Mouse (Mus musculus): ENCODE measurements around the gene Ctnnd1. TPM values are rescaled to one million over a fixed set of nuclear protein-coding genes. Genes with fewer than 3 reads are reported as not detected.
A peak's percentile ranks its signal among the peaks of the same experiment; 100 is the strongest.

The Ctnnd1 gene
- polyA plus RNA-seq (2015; fragmentation: Nextera tagmentation; extraction: Ambion mirVana), result 38.2 and 42.9 TPM in 2 replicates

DNA sequence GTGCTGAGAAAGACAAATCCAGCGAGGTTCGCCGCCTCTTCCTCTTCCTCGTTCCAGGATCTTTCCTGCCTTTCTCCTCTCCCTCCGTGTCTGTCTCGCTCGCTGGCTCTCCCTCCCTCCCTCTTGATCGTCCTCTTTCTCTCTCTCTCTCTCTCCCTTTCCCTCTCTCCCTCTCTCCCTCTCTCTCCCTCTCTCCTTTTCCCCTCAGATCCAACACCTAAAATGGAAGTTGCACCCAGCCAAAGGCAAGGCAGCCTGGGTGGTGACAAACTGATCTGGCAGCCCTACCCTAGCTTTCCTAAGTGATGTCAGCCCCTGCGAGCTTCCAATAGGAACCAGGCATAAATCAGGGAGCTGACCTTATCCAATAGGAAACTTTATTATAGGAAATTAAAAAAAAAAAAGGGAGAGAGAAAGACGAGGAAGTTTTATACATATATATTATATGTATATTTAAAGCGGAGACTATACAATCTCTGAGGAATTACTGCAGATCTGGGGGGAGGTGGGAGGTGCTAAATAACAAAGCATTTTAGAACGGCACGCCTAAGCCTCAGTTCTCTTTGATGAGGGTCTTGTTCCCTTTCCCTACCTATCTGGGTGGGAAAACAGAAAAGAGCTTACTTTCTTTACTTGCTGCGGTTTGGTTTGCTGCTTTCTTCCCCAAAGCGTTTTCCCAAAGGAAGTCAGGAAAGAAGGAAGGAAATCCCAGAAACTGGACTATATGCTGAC is at the start of gene Ctnnd1:
TSS of gene Ctnnd1 (minus strand) at position 302 of the 732 bp plus-strand sequence.
- peak; percentile 99 for DNase-seq (ENCODE audit: low spot score)
- peak within 1 kb of the TSS; percentile 73 for H3K4me3 ChIP-seq (ENCODE audit: low read depth, low read length)

DNA sequence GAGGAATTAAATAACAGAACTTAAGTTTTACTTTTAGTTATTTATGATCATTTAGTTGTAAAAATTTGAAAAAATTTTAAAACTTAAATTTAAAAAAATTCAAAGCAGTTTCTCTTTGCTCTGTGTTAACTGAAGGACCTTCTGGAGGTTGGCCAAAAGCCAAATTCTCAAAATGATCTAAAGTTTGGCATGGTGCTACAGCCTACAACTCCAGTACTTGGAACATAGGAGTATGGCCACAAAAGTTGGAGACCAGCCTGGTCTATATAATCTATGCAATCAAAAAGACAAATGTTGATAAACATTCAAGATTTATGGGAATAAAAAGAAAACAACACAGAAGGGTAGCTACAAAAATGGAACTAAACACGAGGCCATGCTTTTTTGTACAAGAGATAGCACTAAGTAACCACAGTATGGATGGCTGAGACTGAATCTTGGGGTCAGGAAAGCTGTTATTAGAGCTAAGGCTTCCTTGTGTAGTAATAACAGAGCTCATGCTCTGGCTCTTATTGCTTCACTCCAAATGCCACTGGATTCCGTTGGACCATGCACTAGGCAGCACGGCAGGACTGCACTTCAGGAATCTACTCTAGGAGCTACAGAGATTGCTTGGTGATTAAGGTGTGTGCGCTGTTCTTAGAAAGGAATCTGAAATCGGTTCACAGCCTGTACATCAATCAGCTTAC is 44.6 kb upstream of the Ctnnd1 start:
- TF ChIP-seq EP300 (IDR thresholded peaks at IDR 0.05) (no peak), CTCF (IDR thresholded peaks at IDR 0.05) (no peak)
- DNase-seq (ENCODE audit: low spot score), result peak; percentile 21
- H3K36me3 ChIP-seq (ENCODE audit: insufficient read depth, low read length), result peaks cover 24% of the 10 kb centered on the region
- no peaks in the 10 kb centered on the region for H3K9me3 ChIP-seq (ENCODE audit: low read length)
- ATAC-seq, result peak; percentile 50; the same call in 1 of the 2 replicates
- H3K4me3 ChIP-seq (ENCODE audit: low read depth, low read length), result no peak overlapping the region
- no peaks in the 10 kb centered on the region for H3K4me1 ChIP-seq (ENCODE audit: insufficient read depth, low read depth, low read length)
- 62% methylated on average over 5 of the region's 5 CpGs for WGBS
- H3K9ac ChIP-seq (replicated peaks; ENCODE audit: low read depth), result no peak overlapping the region
- H3K4me2 ChIP-seq (replicated peaks; ENCODE audit: low read depth, low read length), result no peak overlapping the region
- no peaks in the 10 kb centered on the region for H3K27me3 ChIP-seq (replicated peaks; ENCODE audit: insufficient read depth, low read length)
- 0 out of 2 replicates have a peak overlapping the region, but pooled peaks have one; percentile 12 for H3K27ac ChIP-seq (ENCODE audit: low read length)

More for the DNA sequence above, at the start of gene Ctnnd1:
- no peaks in the 10 kb centered on the region for H3K36me3 ChIP-seq (ENCODE audit: insufficient read depth, low read length)
- H3K4me1 ChIP-seq (ENCODE audit: insufficient read depth, low read depth, low read length), result peaks cover 3% of the 10 kb centered on the region
- ATAC-seq, result peak; percentile 100
- peak within 1 kb of the TSS; percentile 82 for H3K9ac ChIP-seq (replicated peaks; ENCODE audit: low read depth)
- H3K4me2 ChIP-seq (replicated peaks; ENCODE audit: low read depth, low read length), result peak within 1 kb of the TSS; percentile 69
- no peaks in the 10 kb centered on the region for H3K27me3 ChIP-seq (replicated peaks; ENCODE audit: insufficient read depth, low read length)
- H3K27ac ChIP-seq (ENCODE audit: low read length), result peak within 1 kb of the TSS; percentile 96
- no peaks in the 10 kb centered on the region for H3K9me3 ChIP-seq (ENCODE audit: low read length)
- TF ChIP-seq CTCF (IDR thresholded peaks at IDR 0.05) (no peak), EP300 (IDR thresholded peaks at IDR 0.05) (peak; percentile 54)
- WGBS, result under 1% methylated on average over 15 of the region's 15 CpGs

DNA sequence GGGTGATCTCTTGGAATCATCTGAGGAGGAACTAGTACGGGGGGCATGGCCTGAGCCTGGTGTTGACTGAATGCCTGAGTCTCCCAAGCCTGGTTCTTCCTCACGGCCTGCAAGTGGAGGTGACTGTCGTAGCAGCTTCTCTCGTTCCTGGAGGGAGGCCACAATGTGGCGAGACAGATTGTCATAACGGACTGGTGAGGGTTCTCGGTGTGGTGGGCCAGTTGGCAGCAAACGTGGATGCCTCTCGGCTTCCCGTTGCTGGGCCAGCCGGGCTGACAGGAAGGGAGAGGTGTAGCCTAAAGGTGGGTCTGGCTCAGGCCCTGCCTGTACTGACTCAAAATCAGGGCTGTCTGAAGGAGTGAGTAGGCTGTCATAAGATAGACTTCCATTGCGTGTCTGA is 39.5 kb upstream of the Ctnnd1 start:
- Histone ChIP-seq H3K27ac (ENCODE audit: low read length) (no peak overlapping the region), H3K4me2 (replicated peaks; ENCODE audit: low read depth, low read length) (no peak overlapping the region), H3K36me3 (ENCODE audit: insufficient read depth, low read length) (peaks cover 42% of the 10 kb centered on the region), H3K27me3 (replicated peaks; ENCODE audit: insufficient read depth, low read length) (no peaks in the 10 kb centered on the region), H3K9ac (replicated peaks; ENCODE audit: low read depth) (no peak overlapping the region), H3K4me1 (ENCODE audit: insufficient read depth, low read depth, low read length) (no peaks in the 10 kb centered on the region), H3K4me3 (ENCODE audit: low read depth, low read length) (no peak overlapping the region), H3K9me3 (ENCODE audit: low read length) (no peaks in the 10 kb centered on the region)
- no peak for ATAC-seq
- TF ChIP-seq EP300 (IDR thresholded peaks at IDR 0.05), result no peak
- 84% methylated on average over 12 of the region's 12 CpGs for WGBS
- no peak for DNase-seq (ENCODE audit: low spot score)

DNA sequence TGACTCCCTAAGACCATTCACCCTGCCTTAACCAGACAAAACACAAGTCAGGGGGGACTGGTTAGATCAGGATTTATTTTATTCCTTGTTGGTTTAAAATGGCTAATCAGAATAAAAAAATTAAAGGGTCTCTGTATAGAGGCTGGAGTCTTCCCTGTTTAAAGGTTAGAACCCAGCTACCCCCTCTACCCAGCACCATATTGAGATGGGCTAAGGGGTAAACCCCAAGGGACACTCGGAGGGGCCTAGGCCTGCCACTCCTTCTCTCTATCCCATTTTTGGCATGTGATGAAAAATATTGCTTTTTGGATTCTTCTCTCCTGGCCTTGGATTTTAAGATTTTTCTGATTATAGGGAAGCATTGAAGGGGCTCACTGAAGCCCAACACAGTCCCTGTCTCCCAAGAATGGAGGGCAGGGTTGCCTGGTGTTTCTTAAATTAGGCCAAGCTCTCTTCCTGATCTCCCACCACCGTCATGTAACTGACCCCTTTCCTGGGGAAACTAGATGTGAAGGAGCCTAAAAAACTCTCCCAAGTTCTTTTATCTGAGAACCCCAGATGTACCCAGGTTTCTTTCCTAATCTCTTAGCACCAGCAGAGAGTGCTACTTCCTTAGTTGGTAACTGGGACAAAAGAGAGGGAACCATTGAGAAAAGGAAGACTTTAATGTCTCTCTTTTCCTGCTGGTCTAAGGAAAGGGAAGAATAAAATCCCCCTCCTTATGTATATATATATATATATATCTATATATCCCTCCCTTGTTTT is 37.7 kb upstream of the Ctnnd1 start:
- no peak overlapping the region for H3K27ac ChIP-seq (ENCODE audit: low read length)
- TF ChIP-seq CTCF (IDR thresholded peaks at IDR 0.05) (no peak), EP300 (IDR thresholded peaks at IDR 0.05) (no peak)
- DNase-seq (ENCODE audit: low spot score), result no peak
- no peaks in the 10 kb centered on the region for H3K4me1 ChIP-seq (ENCODE audit: insufficient read depth, low read depth, low read length)
- WGBS, result 76% methylated on average over 2 of the region's 2 CpGs
- no peak overlapping the region for H3K4me2 ChIP-seq (replicated peaks; ENCODE audit: low read depth, low read length)
- peaks cover 37% of the 10 kb centered on the region for H3K36me3 ChIP-seq (ENCODE audit: insufficient read depth, low read length)
- H3K4me3 ChIP-seq (ENCODE audit: low read depth, low read length), result no peak overlapping the region
- ATAC-seq, result no peak
- no peak overlapping the region for H3K9ac ChIP-seq (replicated peaks; ENCODE audit: low read depth)
- no peaks in the 10 kb centered on the region for H3K9me3 ChIP-seq (ENCODE audit: low read length)
- H3K27me3 ChIP-seq (replicated peaks; ENCODE audit: insufficient read depth, low read length), result no peaks in the 10 kb centered on the region

DNA sequence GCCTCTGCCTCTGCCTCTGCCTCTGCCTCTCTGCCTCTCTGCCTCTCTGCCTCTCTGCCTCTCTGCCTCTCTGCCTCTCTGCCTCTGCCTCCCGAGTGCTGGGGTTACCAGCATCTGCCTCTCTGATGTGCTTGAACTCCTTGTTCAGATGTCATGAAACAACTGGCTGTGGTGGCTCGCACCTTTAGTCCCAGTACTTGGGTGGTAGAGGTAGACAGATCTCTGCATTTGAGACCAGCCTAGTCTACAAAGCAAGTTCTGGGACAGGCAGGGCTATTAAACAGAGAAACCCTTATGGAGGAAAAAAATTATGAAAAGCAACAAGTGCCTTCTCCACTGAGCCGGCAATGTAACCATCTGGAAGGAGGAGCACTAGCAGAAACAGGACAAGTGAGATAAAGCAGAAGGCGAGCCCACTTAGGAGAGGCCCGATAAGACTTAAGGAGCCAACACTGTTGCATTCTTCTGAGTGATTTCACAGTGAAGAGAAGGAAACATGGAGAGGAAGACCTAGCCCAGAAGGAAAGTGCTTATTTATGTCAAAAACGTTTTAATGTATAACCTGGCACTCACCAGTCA is 32.1 kb upstream of the Ctnnd1 start:
- Histone ChIP-seq H3K9ac (replicated peaks; ENCODE audit: low read depth) (no peak overlapping the region), H3K36me3 (ENCODE audit: insufficient read depth, low read length) (peaks cover 9% of the 10 kb centered on the region), H3K9me3 (ENCODE audit: low read length) (no peaks in the 10 kb centered on the region), H3K4me2 (replicated peaks; ENCODE audit: low read depth, low read length) (no peak overlapping the region), H3K27ac (ENCODE audit: low read length) (no peak overlapping the region), H3K27me3 (replicated peaks; ENCODE audit: insufficient read depth, low read length) (no peaks in the 10 kb centered on the region), H3K4me1 (ENCODE audit: insufficient read depth, low read depth, low read length) (no peaks in the 10 kb centered on the region), H3K4me3 (ENCODE audit: low read depth, low read length) (no peak overlapping the region)
- DNase-seq (ENCODE audit: low spot score) (no peak), ATAC-seq (no peak)
- TF ChIP-seq EP300 (IDR thresholded peaks at IDR 0.05) (no peak), CTCF (IDR thresholded peaks at IDR 0.05) (no peak)
- 53% methylated on average over 6 of the region's 6 CpGs for WGBS

DNA sequence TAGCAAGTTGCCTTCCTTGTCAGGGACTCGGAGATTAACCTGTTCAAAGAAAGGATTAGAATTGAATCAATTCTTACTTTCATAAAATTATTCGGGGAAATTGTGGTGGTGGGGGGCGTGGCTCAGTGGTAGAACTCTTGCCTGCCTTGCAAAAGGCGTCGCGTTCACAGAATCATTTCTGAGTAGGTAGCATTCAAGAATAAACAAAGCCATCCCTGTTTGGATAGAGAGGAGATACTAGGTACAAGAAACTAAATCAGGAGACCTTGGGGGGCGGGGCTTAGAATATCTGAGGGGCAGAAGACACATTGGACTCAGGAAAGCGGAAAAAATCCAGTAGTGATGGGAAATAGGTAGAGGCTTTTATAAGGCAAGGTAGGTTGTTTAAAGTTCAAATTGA is 28.5 kb upstream of the Ctnnd1 start, which contains the start of gene Tmx2:
TSS of gene Tmx2 (minus strand) at position 125 of the 400 bp plus-strand sequence.
- 15% methylated on average over 8 of the region's 8 CpGs for WGBS
- Histone ChIP-seq H3K4me1 (ENCODE audit: insufficient read depth, low read depth, low read length) (no peaks in the 10 kb centered on the region), H3K4me3 (ENCODE audit: low read depth, low read length) (peak within 1 kb of the TSS; percentile 85), H3K9ac (replicated peaks; ENCODE audit: low read depth) (peak within 1 kb of the TSS; percentile 84), H3K27ac (ENCODE audit: low read length) (peak within 1 kb of the TSS; percentile 76), H3K27me3 (replicated peaks; ENCODE audit: insufficient read depth, low read length) (no peaks in the 10 kb centered on the region), H3K4me2 (replicated peaks; ENCODE audit: low read depth, low read length) (peak within 1 kb of the TSS; percentile 93), H3K9me3 (ENCODE audit: low read length) (no peaks in the 10 kb centered on the region), H3K36me3 (ENCODE audit: insufficient read depth, low read length) (no peaks in the 10 kb centered on the region)
- ATAC-seq (no peak), DNase-seq (ENCODE audit: low spot score) (no peak)
- TF ChIP-seq CTCF (IDR thresholded peaks at IDR 0.05) (no peak), EP300 (IDR thresholded peaks at IDR 0.05) (no peak)

All from lung, postnatal 0 days (tissue).